Mouse (Mus musculus) midbrain, embryonic 16.5 days (tissue): ENCODE data around the gene Hbb-bh2. TPM values are rescaled to one million over a fixed set of nuclear protein-coding genes. Genes with fewer than 3 reads are reported as not detected.
"Not testable (repeated sequence)": the region's sequence is repeated elsewhere in the genome, so short reads cannot be mapped to it uniquely, and the experiment has no call there.

Source experiments
- ATAC-seq: fragments of 200-750 bp; cut with Nextera tagmentation; 2 replicates; pipeline ENCODE4 v1.8.0; 2017; ENCODE audit warnings: moderate TSS enrichment
- H3K27ac ChIP-seq: fragments of 300-500 bp; sonication (generic); 2 replicates; pipeline ENCODE4 v1.5.1; 2014; ENCODE audit warnings: mild to moderate bottlenecking, low read length, mixed read lengths
- H3K27me3 ChIP-seq: fragments of 300-500 bp; sonication (generic); 2 replicates; pipeline ENCODE4 v1.6.1; 2014; ENCODE audit warnings: low read depth, low read length, mixed read lengths; ENCODE audit not compliant: control insufficient read depth, insufficient read depth
- H3K36me3 ChIP-seq: fragments of 300-500 bp; sonication (generic); 2 replicates; pipeline ENCODE4 v1.6.1; 2014; ENCODE audit warnings: mild to moderate bottlenecking, low read length, moderate library complexity, mixed read lengths; ENCODE audit not compliant: control insufficient read depth, insufficient read depth
- H3K4me1 ChIP-seq: fragments of 300-500 bp; sonication (generic); 2 replicates; pipeline ENCODE4 v1.6.1; 2014; ENCODE audit warnings: mild to moderate bottlenecking, low read length, mixed read lengths; ENCODE audit not compliant: control insufficient read depth, insufficient read depth
- H3K4me2 ChIP-seq: fragments of 300-500 bp; sonication (generic); 2 replicates; pipeline ENCODE4 v1.6.1; 2014; ENCODE audit warnings: mild to moderate bottlenecking, low read length, mixed read lengths
- H3K4me3 ChIP-seq: fragments of 300-500 bp; sonication (generic); 2 replicates; pipeline ENCODE4 v1.5.1; 2014; ENCODE audit warnings: low read depth, mild to moderate bottlenecking, low read length, moderate library complexity, mixed read lengths
- H3K9ac ChIP-seq: fragments of 300-500 bp; sonication (generic); 2 replicates; pipeline ENCODE4 v1.6.1; 2014; ENCODE audit warnings: low read depth, low read length, mixed read lengths
- H3K9me3 ChIP-seq: fragments of 300-500 bp; sonication (generic); replicated peaks from 2 replicates; pipeline ENCODE4 v1.6.1; 2014; ENCODE audit warnings: mild to moderate bottlenecking, low read length, mixed read lengths; ENCODE audit not compliant: control insufficient read depth, poor library complexity, severe bottlenecking
- WGBS: fragments of 180-500 bp; shearing (Covaris S2); extraction: QIAGEN DNeasy Blood & Tissue Kit; methylation state at CpG from one replicate; pipeline ENCODE4 v1.1.7; 2014; 5-methylcytosine and 5-hydroxymethylcytosine counted together
- polyA plus RNA-seq: library from polyadenylated mRNA; unstranded; fragments of >200 nt; fragmentation: Nextera tagmentation; extraction: Ambion mirVana; gene quantifications from 2 replicates; pipeline ENCODE4 v1.2.1, GENCODE M21; 2015

Hbb-bh2 gene
- polyA plus RNA-seq, 1 experiment from 2014 or later = not detected

- Histone ChIP-seq H3K4me3 (no peak overlapping the region), H3K36me3 (no peaks in the 10 kb centered on the region), H3K27me3 (no peaks in the 10 kb centered on the region), H3K4me1 (no peaks in the 10 kb centered on the region), H3K9me3 (no peaks in the 10 kb centered on the region), H3K9ac (no peak overlapping the region), H3K27ac (no peak overlapping the region), H3K4me2 (no peak overlapping the region)
- 79% methylated on average over 2 of the region's 2 CpGs for whole genome bisulfite sequencing
- ATAC-seq = no peak
These were observed 18.8 kb upstream of the Hbb-bh2 start for GRCm38 (mm10) chr7:103859076-103859475.

- 70% methylated on average over 1 of the region's 1 CpGs for WGBS
- no peak for ATAC-seq
- Histone ChIP-seq H3K4me1 (no peaks in the 10 kb centered on the region), H3K4me2 (no peak overlapping the region), H3K9ac (no peak overlapping the region), H3K9me3 (no peaks in the 10 kb centered on the region), H3K27ac (no peak overlapping the region), H3K36me3 (no peaks in the 10 kb centered on the region), H3K27me3 (no peaks in the 10 kb centered on the region), H3K4me3 (no peak overlapping the region)
These were observed 14.3 kb upstream of the Hbb-bh2 start for GRCm38 (mm10) chr7:103854669-103855068.

GRCm38 (mm10) chr7:103853090-103853489 lies 12.8 kb upstream of the Hbb-bh2 start, which contains the start of gene Hbb-y:
Hbb-y (minus strand) TSS chr7:103853216.
- Histone ChIP-seq H3K4me2 (no peak within 1 kb of the TSS), H3K9ac (no peak within 1 kb of the TSS), H3K36me3 (no peaks in the 10 kb centered on the region), H3K27me3 (no peaks in the 10 kb centered on the region), H3K4me3 (no peak within 1 kb of the TSS), H3K27ac (no peak within 1 kb of the TSS), H3K4me1 (no peaks in the 10 kb centered on the region), H3K9me3 (no peaks in the 10 kb centered on the region)
- WGBS = 78% methylated on average over 2 of the region's 2 CpGs
- no peak for ATAC-seq

- WGBS = 32% methylated on average over 1 of the region's 2 CpGs
- Histone ChIP-seq H3K4me2 (no peak overlapping the region), H3K4me1 (no peaks in the 10 kb centered on the region), H3K27me3 (no peaks in the 10 kb centered on the region), H3K36me3 (no peaks in the 10 kb centered on the region), H3K9me3 (no peaks in the 10 kb centered on the region), H3K9ac (no peak overlapping the region), H3K4me3 (no peak overlapping the region), H3K27ac (no peak overlapping the region)
- ATAC-seq = no peak
These were observed 4.4 kb upstream of the Hbb-bh2 start for GRCm38 (mm10) chr7:103844525-103845325.

GRCm38 (mm10) chr7:103843034-103843433 lies 2.7 kb upstream of the Hbb-bh2 start, which contains the start of gene Hbb-bh1:
Hbb-bh1 (minus strand) TSS chr7:103843164.
- no peak within 1 kb of the TSS for H3K4me2 ChIP-seq
- H3K36me3 ChIP-seq = no peaks in the 10 kb centered on the region
- H3K27me3 ChIP-seq = no peaks in the 10 kb centered on the region
- no peaks in the 10 kb centered on the region for H3K4me1 ChIP-seq
- 84% methylated on average over 2 of the region's 2 CpGs for WGBS
- H3K9me3 ChIP-seq = no peaks in the 10 kb centered on the region
- ATAC-seq = no peak
- H3K9ac ChIP-seq = no peak within 1 kb of the TSS
- H3K27ac ChIP-seq = no peak within 1 kb of the TSS
- no peak within 1 kb of the TSS for H3K4me3 ChIP-seq

GRCm38 (mm10) chr7:103827808-103828207 lies 12.5 kb downstream of the Hbb-bh2 start, which contains the start of gene Hbb-bs:
Hbb-bs (minus strand) TSS chr7:103828096.
- H3K27me3 ChIP-seq = no peaks in the 10 kb centered on the region
- 95% methylated on average over 4 of the region's 4 CpGs for WGBS
- H3K36me3 ChIP-seq = no peaks in the 10 kb centered on the region

GRCm38 (mm10) chr7:103827139-103827538 lies 13.2 kb downstream of the Hbb-bh2 start:
- H3K4me2 ChIP-seq, H3K36me3 ChIP-seq, H3K9ac ChIP-seq, ATAC-seq, H3K4me1 ChIP-seq, H3K4me3 ChIP-seq, H3K27ac ChIP-seq, H3K27me3 ChIP-seq, H3K9me3 ChIP-seq: not testable (repeated sequence)
- no CpG with 5 or more reads among the region's 2 CpGs for WGBS

More at GRCm38 (mm10) chr7:103827808-103828207, 12.5 kb downstream of the Hbb-bh2 start, which contains the start of gene Hbb-bs:
- H3K9ac ChIP-seq = no peak within 1 kb of the TSS
- ATAC-seq = no peak
- no peak within 1 kb of the TSS for H3K27ac ChIP-seq
- H3K4me2 ChIP-seq = no peak within 1 kb of the TSS
- H3K4me3 ChIP-seq = no peak within 1 kb of the TSS
- H3K9me3 ChIP-seq = no peaks in the 10 kb centered on the region
- no peaks in the 10 kb centered on the region for H3K4me1 ChIP-seq

- WGBS = 45% methylated on average over 3 of the region's 3 CpGs
- H3K4me3 ChIP-seq = no peak overlapping the region
These were observed 13.9 kb downstream of the Hbb-bh2 start for GRCm38 (mm10) chr7:103826255-103826887.

More at GRCm38 (mm10) chr7:103826255-103826887, 13.9 kb downstream of the Hbb-bh2 start:
- ATAC-seq = no peak
- H3K36me3 ChIP-seq = no peaks in the 10 kb centered on the region
- H3K4me1 ChIP-seq = no peaks in the 10 kb centered on the region
- H3K9ac ChIP-seq = no peak overlapping the region
- H3K27me3 ChIP-seq = no peaks in the 10 kb centered on the region
- H3K27ac ChIP-seq = no peak overlapping the region
- no peaks in the 10 kb centered on the region for H3K9me3 ChIP-seq
- no peak overlapping the region for H3K4me2 ChIP-seq
